Mouse (Mus musculus) stomach, embryonic 14.5 days (tissue): ENCODE results near the gene Tmod1. TPM values are rescaled to one million over a fixed set of nuclear protein-coding genes. Genes with fewer than 3 reads are reported as not detected.

Source experiments
- ATAC-seq: fragments of 200-750 bp; cut with Nextera tagmentation; 2 replicates; pipeline ENCODE4 v1.8.0; 2017; ENCODE audit warnings: low read depth, moderate TSS enrichment; ENCODE audit not compliant: insufficient number of reproducible peaks, insufficient read depth, low FRiP score
- H3K27ac ChIP-seq: fragments of 300-500 bp; sonication (generic); 2 replicates; pipeline ENCODE4 v1.5.1; 2014; ENCODE audit warnings: mild to moderate bottlenecking, low read length, moderate library complexity, mixed read lengths
- H3K27me3 ChIP-seq: fragments of 300-500 bp; sonication (generic); 2 replicates; pipeline ENCODE4 v1.6.1; 2014; ENCODE audit warnings: low read length, control low read depth, mixed read lengths; ENCODE audit not compliant: control insufficient read depth, insufficient read depth
- H3K36me3 ChIP-seq: fragments of 300-500 bp; sonication (generic); 2 replicates; pipeline ENCODE4 v1.6.1; 2014; ENCODE audit warnings: mild to moderate bottlenecking, control low read depth, low read length, moderate library complexity, mixed read lengths; ENCODE audit not compliant: control insufficient read depth, insufficient read depth
- H3K4me1 ChIP-seq: fragments of 300-500 bp; sonication (generic); 2 replicates; pipeline ENCODE4 v1.6.1; 2014; ENCODE audit warnings: low read length, control low read depth, mixed read lengths; ENCODE audit not compliant: control insufficient read depth, insufficient read depth
- H3K4me2 ChIP-seq: fragments of 300-500 bp; sonication (generic); replicated peaks from 2 replicates; pipeline ENCODE4 v1.6.1; 2014; ENCODE audit warnings: low read depth, low read length, control low read depth
- H3K4me3 ChIP-seq: fragments of 300-500 bp; sonication (generic); 2 replicates; pipeline ENCODE4 v1.5.1; 2014; ENCODE audit warnings: low read depth, low read length, control low read depth
- H3K9ac ChIP-seq: fragments of 300-500 bp; sonication (generic); replicated peaks from 2 replicates; pipeline ENCODE4 v1.6.1; 2014; ENCODE audit warnings: low read depth, mild to moderate bottlenecking, control low read depth, low read length, moderate library complexity, mixed read lengths
- H3K9me3 ChIP-seq: fragments of 300-500 bp; sonication (generic); 2 replicates; pipeline ENCODE4 v1.6.1; 2016; ENCODE audit warnings: low read depth, low read length, control low read depth; ENCODE audit not compliant: control insufficient read depth
- WGBS: fragments of 180-500 bp; shearing (Covaris S2); extraction: QIAGEN DNeasy Blood & Tissue Kit; methylation state at CpG from one replicate; pipeline ENCODE4 v1.1.7; 2014; 5-methylcytosine and 5-hydroxymethylcytosine counted together
- polyA plus RNA-seq: library from polyadenylated mRNA; unstranded; fragments of >200 nt; fragmentation: Nextera tagmentation; extraction: Ambion mirVana; gene quantifications from 2 replicates; pipeline ENCODE4 v1.2.1, GENCODE M21; 2014

The Tmod1 gene
- 1.8 and 3.2 TPM in 2 replicates for polyA plus RNA-seq

DNA sequence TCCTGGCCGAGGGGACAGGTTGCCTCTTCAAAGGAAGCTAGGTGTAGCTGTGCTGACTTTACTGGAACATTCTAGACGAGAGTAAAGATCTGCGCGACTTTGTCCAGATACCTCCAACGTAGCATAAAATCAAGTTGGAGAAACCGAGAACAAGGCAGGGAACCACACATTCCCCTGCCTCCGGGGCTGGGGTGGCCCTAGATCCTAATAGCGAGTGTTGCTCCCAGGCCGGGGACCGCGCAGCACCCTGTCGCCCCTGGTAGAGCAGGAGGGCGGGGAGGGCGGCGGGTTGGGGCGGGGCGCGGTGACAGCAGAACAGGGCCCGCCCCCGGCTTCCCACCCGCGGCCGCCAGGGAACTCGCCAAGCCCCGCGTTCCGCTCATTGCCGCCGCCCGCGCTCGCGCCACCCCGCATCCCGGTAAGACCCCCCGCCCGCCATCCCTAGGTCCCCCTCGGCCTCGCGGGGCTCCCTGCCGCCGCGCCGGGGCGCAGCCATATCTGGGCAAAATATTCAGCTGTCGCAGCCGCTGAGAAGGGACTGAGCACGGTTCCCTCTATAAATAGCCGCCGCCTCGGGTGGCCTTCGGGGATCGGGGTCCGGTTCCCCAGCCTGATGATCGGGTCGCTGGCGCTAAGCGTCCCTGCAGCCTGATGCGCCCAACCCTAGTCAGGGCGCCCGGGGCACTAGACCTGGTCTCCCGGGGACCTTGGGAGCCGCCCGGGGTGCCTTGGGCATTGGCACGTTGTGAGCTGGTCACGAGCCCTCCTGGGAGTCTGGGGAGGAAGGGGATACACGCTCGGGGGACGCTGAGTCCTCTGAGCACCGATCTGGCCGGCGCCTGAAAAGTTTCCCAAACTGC lies at the start of gene Tmod1:
Tmod1 (plus strand) TSS at position 44 of the 860 bp plus-strand sequence.
- H3K4me2 ChIP-seq: peak within 1 kb of the TSS; percentile 97
- H3K9me3 ChIP-seq: no peaks in the 10 kb centered on the region
- ATAC-seq: peak; percentile 68; the same call in 1 of the 2 replicates
- WGBS: under 1% methylated on average over 67 of the region's 72 CpGs
- H3K4me1 ChIP-seq: peaks cover 7% of the 10 kb centered on the region; the same call in 1 of the 2 replicates
- peak within 1 kb of the TSS; percentile 29; the same call in 1 of the 2 replicates for H3K9ac ChIP-seq
- H3K4me3 ChIP-seq: peak within 1 kb of the TSS; percentile 56
- H3K27me3 ChIP-seq: peaks cover 30% of the 10 kb centered on the region
- H3K36me3 ChIP-seq: no peaks in the 10 kb centered on the region
- H3K27ac ChIP-seq: no peak within 1 kb of the TSS

DNA sequence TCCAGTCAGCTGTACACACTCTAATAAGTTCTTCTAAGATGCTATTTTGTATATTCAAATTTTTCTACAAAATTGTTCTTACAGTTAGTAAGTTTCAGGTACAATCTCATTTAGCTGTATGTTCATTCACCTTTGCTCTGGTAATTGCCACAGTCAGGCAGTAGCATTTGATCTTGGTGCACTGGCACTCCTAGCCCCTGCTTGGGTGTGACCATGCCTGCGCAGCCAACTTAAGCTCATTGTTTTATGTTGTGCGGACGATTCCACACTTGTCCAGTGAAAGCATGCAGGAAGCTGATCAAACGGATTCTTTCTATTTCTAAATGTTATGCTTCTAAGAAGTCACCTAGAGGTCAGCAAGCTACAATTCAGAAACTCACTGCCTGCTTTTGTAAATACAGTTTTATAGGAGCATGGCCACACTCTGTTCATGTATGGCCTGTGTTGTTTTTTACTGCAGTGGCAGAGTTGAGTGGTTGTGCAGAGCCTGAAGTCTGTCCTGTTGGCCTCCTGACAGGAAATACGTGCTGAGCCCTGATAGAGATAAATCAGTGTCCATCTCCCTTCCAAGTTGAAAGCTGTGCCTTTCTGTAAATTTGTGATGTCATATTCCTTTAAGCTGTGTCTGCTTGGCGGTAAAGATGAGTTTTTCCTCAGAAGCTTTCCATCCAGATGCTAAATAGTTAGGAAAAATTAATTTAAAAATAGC lies 48.2 kb upstream of the Tmod1 start:
- no peak overlapping the region for H3K9ac ChIP-seq
- ATAC-seq: no peak
- H3K4me2 ChIP-seq: no peak overlapping the region
- H3K27ac ChIP-seq: no peak overlapping the region; the same call in 1 of the 2 replicates
- 21% methylated on average over 6 of the region's 6 CpGs for WGBS
- H3K27me3 ChIP-seq: no peaks in the 10 kb centered on the region
- H3K9me3 ChIP-seq: no peaks in the 10 kb centered on the region
- H3K36me3 ChIP-seq: no peaks in the 10 kb centered on the region; the same call in 1 of the 2 replicates
- H3K4me1 ChIP-seq: peaks cover 6% of the 10 kb centered on the region; the same call in 1 of the 2 replicates
- H3K4me3 ChIP-seq: no peak overlapping the region

DNA sequence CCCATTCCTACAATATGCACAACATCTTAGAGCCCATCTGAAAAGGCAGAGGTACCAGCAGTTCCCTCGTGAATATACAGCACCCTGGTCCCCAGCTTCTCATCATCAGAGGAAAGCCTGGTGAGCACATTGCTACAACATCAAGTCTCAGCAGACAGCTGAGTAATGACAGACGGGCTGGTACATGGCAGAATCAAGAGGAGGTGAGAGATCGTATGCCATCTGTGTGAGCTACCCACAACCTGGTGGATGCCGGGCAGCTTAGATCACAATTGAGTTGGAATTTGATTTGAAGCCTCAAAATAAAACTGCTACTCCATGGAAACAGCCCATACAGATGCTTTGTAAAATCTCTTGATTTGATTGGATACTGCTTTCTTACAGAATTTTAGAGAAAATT lies 40.2 kb upstream of the Tmod1 start:
- Histone ChIP-seq H3K36me3 (no peaks in the 10 kb centered on the region; the same call in 1 of the 2 replicates), H3K4me2 (no peak overlapping the region), H3K4me3 (no peak overlapping the region), H3K27ac (no peak overlapping the region), H3K9me3 (no peaks in the 10 kb centered on the region), H3K4me1 (no peaks in the 10 kb centered on the region), H3K9ac (no peak overlapping the region), H3K27me3 (no peaks in the 10 kb centered on the region)
- WGBS: 89% methylated on average over 4 of the region's 4 CpGs
- ATAC-seq: no peak

DNA sequence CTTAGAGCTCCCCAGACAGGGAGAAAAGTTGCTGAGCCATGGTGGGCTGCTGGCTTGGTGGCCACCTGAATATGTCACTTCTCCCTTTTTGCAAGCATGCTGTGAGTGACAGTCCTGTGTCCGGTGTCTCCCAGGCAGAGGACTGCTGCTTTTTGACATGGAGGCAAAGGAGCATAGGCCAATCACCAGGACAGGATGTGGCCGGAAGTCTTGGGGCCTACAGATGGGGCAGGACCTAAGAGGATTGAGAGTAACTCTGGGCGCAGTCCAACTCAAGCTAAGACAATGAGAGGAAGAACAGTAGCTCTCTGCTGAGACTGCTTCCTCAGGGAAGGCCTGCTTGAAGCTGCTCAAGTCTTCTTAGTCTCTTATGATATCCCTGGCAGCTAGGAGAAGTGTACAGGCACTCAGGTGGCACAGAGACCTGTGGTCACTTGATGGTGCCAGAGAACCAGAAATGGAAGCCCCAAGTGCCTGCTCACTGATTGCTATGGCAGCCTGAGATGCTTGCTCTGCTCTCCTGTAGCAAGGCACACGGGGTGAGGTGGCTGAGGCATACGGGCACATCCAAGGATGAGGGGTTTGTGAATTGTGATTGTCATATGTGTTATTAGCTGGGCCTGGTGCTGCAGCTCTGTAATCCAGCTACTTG lies 30.5 kb upstream of the Tmod1 start:
- Histone ChIP-seq H3K4me1 (no peaks in the 10 kb centered on the region), H3K9me3 (no peaks in the 10 kb centered on the region), H3K4me2 (no peak overlapping the region), H3K27ac (no peak overlapping the region), H3K36me3 (no peaks in the 10 kb centered on the region), H3K9ac (no peak overlapping the region), H3K27me3 (no peaks in the 10 kb centered on the region), H3K4me3 (no peak overlapping the region)
- ATAC-seq: no peak
- 72% methylated on average over 5 of the region's 5 CpGs for WGBS

DNA sequence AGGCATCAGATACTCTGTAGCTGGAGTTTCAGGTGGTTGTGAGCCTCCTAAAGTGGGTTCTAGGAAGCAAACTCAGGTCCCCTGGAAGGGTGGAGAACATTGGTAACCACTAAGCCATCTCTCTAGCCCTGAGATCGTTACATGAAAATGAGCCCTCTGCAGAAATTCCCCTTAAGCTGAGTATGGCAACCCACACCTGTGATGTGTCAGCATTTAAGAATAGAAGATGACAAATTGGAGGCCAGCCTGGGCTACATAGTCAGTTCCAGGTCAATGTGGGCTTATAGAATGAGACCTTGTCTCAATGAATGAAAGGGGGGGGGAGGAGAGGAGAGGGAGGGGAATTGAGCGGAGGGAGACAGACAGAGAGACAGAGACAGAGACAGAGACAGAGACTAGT lies 27.0 kb upstream of the Tmod1 start:
- Histone ChIP-seq H3K9ac (no peak overlapping the region), H3K4me3 (no peak overlapping the region), H3K27ac (no peak overlapping the region), H3K4me1 (no peaks in the 10 kb centered on the region), H3K36me3 (no peaks in the 10 kb centered on the region), H3K27me3 (no peaks in the 10 kb centered on the region), H3K9me3 (no peaks in the 10 kb centered on the region), H3K4me2 (no peak overlapping the region)
- WGBS: 92% methylated on average over 2 of the region's 2 CpGs
- ATAC-seq: no peak

DNA sequence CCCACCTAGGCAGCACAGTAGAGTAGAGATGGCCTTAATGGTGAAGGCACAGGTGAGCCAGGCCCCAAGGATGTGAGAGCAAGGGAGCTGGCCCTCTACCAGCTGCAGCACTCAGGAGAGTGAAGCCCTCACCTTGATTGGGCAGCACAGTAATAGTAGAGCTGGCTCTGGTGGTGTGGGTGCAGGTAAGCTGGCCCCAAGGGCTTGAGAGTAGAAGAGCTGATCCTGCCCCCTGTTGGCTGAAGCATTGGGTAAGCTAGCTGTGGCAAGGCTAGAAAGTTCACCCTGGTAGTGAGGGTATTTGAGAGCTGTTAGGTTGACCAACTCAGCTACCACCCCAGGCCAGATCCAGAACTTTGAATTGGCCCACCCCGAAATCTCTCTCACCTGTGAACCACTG lies 23.1 kb upstream of the Tmod1 start:
- Histone ChIP-seq H3K36me3 (no peaks in the 10 kb centered on the region), H3K27ac (no peak overlapping the region), H3K4me2 (no peak overlapping the region), H3K9me3 (no peaks in the 10 kb centered on the region), H3K9ac (no peak overlapping the region), H3K27me3 (no peaks in the 10 kb centered on the region), H3K4me1 (no peaks in the 10 kb centered on the region), H3K4me3 (no peak overlapping the region)
- no peak for ATAC-seq
- 86% methylated on average over 1 of the region's 1 CpGs for WGBS

DNA sequence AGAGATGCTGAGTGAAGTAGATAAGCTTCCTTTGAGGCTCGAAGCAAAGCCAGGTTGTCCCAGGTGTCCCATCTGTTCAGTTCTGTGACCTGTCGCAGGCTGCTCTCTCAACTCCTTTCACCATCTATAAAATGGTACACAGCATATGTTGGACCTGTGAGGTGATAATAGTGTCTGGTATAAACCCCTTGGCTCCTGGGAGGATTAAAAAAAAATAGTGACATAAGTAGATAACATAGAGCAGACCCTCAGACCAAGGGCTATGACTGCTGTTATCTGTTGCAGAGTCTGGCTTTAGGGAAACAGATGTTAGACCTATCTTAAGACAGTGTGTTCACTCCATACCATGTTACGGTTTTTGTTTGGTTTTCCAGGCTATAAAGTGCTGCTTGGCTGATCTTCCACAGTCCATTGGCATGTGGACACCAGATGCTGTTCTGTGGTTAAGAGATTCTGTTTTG lies 15.7 kb upstream of the Tmod1 start:
- no peak overlapping the region for H3K4me3 ChIP-seq
- H3K36me3 ChIP-seq: no peaks in the 10 kb centered on the region
- H3K27me3 ChIP-seq: no peaks in the 10 kb centered on the region
- H3K9me3 ChIP-seq: no peaks in the 10 kb centered on the region
- H3K9ac ChIP-seq: no peak overlapping the region
- 60% methylated on average over 3 of the region's 3 CpGs for WGBS
- no peak overlapping the region for H3K27ac ChIP-seq
- no peaks in the 10 kb centered on the region for H3K4me1 ChIP-seq
- H3K4me2 ChIP-seq: no peak overlapping the region
- no peak for ATAC-seq

DNA sequence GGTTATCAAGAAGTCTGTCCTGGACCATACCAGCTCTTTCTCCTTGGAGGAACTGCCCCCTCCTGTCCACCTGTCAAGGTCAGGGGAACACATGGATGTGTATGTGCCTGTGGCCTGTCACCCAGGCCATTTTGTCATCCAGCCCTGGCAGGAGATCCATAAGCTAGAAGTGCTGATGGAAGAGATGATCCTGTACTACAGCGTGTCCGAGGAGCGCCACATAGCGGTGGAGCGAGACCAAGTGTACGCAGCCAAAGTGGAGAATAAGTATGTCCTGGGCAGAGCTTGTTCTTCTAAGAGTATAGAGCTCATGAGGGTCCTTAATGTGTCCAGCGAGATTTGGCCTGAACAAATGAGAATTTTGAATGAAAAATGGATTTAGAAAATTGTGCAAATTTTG lies 12.8 kb upstream of the Tmod1 start:
- H3K4me3 ChIP-seq: no peak overlapping the region
- H3K9me3 ChIP-seq: no peaks in the 10 kb centered on the region
- WGBS: 45% methylated on average over 7 of the region's 7 CpGs
- no peak overlapping the region for H3K27ac ChIP-seq
- H3K27me3 ChIP-seq: no peaks in the 10 kb centered on the region
- H3K9ac ChIP-seq: no peak overlapping the region
- no peak overlapping the region for H3K4me2 ChIP-seq
- no peaks in the 10 kb centered on the region for H3K36me3 ChIP-seq
- H3K4me1 ChIP-seq: no peaks in the 10 kb centered on the region
- no peak for ATAC-seq
